Mouse (Mus musculus): ENCODE results near the gene Chic2.
A peak's percentile ranks its signal among the peaks of the same experiment; 100 is the strongest.

Gene Chic2

DNA sequence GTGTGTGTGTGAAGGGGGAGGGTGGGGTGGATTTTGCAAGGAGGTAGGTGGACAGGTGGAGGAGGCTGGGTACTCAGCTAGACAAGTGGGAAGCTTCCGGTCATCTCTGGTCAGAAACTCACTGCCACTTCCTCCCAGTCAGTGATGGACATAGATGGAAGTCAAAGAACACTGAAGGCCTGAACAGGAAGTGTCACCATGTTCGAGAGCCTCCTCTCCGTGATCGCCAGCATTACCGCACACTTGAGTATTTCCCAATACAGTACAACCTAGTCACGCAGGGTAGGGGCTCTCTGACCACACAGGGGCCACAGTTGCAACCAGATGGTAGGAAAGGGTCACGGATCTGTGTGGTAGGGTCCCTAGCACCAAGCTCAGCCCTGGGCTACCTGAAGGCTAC lies 69.1 kb downstream of the Chic2 start:
- DNase-seq (ENCODE audit: low read depth, low spot score) = no peak

DNA sequence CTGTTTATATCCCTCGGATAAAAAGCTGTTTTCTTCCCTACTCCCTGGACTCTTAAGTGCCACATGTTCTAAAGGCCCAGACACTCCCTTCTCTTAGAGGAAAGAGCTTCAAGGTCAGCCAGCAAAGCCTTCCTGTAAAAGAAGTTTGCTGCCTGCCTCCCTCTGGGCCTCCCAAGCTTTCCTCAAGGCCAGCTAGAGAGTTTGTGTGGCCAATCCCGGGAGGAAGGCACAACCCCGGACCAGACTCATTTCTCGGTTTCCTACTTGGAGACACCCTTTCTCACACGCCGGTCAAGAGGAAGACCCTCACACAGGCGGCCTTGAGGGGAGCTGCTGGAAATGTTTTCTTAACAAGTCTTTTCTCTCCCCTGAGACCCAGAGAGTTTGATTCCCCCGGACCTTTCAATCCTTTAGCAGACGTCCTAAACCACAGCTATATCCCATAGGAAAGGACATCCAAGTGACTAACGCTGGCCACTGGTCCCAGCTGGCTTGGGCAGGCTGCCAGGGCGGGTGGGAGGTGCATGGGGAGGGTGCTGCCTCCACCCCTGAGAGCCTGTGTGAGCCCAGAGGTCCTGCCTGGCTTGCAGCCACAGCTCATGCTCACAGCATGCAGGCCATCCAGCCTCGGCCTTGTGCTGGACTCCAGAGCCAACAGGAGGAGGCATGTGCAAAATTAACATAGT lies 69.7 kb downstream of the Chic2 start:
- peak; percentile 63 for DNase-seq (ENCODE audit: low read depth, low spot score)

DNA sequence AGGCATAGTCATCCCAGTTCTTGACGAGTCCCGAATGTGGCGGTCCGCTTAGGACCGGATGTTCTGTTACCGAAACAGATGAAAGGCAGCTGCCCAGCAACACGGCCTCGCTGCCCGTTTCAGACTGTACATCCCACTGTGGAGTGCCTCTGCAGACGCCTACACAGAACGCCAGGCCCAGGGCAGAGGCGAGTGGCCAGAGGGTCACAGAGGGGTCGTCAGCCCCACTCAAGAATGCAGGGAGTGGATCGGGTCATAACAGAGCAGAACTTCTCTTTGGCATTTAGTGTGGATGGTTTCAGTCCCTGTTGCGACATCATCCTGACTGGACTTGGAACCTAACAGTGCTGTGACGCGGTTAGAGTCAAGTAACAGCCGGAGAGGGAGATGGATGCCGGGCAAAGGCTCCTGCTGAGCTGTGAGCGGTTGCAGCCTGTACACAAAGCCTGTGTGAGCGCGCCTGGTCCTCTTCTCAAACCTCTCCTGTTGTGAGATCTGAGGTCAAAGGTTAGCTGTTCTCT lies 70.5 kb downstream of the Chic2 start:
- peak; percentile 72 for DNase-seq (ENCODE audit: low read depth, low spot score)

DNA sequence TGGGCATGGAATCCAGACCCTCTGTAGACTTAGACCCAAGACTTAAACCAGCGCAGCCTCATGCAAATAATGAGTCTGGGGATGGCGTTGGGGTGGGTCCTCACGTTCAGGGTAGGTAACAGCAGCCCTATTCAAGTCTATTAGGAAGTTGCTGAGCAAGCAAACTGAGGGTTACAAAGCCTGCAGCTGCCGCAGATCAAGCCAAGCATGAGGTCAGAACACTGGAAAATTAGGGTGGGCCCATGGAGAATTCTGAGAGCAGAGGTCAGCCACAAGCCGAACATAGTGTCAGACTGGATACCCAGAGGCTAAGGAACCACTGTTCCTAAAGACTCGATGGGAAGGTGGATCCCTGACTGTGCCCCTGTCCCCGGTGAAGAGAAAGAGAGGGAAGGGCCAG lies 73.2 kb downstream of the Chic2 start:
- no peak for DNase-seq (ENCODE audit: low read depth, low spot score)

DNA sequence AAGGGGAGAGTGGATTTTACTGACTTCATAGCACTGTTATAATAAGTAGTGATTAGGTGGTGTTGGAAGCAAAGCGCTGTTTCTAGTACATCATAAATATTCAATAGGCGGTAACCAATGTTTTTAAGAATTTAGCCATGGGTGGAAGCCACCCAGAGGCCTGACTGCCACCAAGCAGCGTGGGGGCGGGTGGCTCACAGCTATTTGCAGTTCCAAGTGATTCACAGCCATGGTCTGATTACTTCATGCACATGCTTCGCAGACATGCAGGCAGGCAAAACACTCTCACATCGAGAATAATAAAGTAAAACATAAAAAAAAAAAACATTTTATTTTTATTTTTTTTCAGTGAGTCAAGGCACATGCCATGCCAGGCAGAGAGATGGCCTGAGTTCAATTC lies 75.2 kb downstream of the Chic2 start:
- no peak for DNase-seq (ENCODE audit: low read depth, low spot score)

DNA sequence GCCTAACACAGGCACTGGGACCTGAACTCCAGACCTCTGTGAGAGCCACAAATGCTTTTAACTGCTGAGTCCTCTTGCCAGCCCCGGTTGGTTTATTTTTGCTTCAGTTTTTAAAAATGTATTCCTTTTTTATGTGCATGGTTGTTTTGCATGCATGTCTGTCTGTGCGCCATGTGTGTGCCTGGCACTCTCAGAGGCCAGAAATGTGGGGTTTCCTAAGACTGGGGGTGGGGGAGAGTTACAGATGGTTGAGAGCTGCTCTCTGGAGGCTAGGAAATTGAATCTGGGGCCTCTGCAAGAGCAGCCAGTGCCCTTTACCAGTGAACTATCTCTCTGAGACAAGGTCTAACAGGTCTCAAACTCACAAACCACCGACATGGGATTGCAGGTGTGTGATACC lies 76.7 kb downstream of the Chic2 start:
- DNase-seq (ENCODE audit: low read depth, low spot score) = no peak

DNA sequence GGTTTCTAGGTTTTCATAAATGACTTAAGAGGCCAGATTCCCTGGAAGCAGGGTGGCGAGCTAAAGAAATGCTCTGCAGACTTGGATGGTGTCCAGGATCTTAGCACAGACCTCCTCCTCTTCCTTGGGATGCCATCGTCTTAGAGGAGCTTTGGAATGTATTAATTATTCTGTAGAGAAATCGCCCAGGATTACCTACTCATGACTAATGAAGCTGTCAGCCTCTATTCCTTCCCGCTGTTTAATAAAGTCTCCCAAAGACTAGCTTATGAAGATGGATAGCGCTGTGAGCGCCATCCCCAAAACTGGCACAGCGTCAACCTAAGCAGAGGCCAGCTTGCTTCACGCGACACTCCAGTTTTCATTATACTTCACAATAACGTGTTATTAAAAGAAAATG lies 77.7 kb downstream of the Chic2 start:
- no peak for DNase-seq (ENCODE audit: low read depth, low spot score)

DNA sequence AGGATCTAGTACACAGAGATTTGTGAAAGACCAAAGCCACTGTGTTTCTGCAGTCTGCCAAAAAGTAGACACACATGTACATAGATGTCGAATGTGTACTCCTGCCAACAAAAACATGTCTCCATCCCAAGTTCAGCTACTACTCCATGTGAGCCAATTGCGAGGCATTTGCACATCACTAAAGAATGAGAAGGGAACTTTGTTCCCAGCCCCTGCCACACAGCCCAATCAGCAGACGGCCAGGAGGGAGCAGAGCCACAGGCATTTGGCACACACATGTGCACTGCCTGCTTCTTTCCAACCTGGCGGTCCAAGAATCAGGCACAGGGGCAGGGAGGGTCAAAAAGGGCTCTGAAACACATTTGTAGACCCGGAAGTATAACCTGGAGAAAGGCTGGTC lies 81.8 kb downstream of the Chic2 start:
- DNase-seq (ENCODE audit: low read depth, low spot score) = no peak

DNA sequence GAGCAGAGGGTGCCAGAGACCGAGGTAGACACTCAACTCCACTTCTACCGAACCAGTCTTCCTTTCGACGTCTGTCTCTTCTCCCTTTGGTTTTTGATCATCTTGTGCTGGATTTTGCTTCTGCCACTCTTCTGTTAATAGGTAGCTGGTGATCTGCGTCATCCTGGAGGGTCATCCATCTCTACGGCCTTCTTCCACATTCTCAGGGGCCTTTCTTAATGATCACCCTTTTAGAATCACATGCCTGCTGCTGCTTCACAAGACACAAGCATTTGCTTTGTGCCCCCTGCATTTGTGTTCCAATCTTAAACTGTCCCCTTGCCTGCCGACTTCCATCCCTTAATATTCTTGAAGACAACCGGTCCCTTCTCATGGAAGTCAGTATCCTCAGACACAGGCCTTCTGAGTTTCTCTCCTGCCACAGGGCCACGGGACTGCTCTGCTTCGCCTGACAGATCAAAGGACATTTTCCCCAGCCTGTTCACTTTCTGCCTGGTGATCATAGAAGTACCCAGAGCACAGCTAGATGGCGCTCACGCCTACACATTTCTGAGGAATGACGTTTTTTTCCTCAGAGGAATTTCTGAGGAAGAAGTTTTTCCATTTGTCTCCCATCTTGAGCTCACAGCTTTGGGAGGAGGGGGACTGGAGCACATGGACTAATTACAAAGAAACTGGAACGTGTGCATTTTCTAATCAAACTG lies 83.6 kb downstream of the Chic2 start:
- DNase-seq (ENCODE audit: low read depth, low spot score) = peak; percentile 79

DNA sequence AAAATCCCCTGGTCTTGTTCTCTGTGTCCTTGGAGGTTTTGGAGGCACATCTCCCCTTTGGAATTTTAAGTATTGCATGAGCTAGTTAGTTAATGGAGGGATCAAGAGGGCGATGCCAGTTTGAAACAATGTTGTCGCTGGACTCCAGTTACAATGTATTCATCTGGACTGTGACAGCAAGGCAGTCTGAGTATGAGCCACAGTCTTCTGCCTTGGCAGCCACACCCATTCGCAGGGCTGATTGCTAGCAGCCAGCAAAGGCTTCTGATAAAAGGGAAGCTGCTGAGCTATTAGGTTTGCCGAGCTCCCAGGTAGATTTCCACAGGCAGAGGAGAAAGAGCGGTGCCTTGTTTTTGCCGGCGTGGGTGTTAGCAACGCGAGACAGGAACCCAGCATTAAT lies 84.3 kb downstream of the Chic2 start:
- peak; percentile 48 for DNase-seq (ENCODE audit: low read depth, low spot score)

DNA sequence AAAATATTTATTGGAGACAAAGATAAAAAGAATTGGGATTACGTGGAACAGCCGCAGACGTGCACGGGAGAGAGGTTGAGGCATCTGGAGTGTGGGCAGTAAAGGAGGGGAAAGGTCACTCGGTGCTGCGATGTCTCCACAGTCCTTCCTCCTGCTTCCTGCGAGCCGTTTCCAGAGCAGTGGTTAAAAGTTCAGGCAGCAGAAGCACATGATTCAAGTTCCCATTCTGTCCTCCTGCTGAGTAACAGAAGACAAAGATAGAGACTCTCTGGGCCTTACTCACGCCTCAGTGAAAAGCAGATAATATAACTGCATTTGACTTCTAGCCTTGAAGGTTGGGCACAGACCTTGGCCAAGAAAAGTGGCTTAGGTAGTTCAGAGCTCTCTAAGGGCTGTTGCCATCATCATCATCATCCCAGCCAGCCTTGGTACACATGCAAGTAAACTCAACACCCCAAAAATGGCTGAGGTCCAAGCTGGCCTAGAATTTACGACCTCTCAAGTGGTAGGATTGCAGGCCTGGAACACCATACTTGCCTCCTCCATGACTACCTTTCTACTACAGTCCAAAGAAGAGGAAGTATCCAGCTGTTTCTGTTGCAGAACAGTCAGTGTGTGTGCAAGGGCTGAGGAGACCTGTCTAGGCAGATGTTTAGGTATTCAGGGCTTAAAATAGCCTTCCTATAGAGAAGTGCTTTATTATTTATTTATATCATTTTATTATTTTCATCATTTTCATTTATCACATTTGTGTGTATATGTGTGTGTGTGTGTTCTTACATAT lies 87.1 kb downstream of the Chic2 start:
- DNase-seq (ENCODE audit: low read depth, low spot score) = no peak

DNA sequence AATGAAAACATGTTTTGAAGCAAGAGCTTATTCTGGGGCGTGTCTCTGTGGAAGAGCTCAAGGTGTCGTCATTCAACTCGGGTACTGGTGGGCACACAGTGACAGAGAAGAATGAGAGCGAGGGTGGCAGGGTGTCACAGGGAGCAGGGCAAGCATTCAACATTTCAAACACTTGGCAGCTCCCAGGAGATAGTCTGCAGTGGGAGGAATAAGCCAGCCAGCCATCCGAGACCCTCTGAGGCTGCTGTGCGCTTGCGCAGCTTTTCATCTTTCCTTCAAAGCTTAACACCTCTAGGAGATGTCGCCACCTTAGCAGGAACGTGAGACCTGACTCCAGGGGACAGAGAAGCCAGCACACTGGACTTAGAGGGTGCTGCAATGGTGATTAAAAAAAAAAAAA lies 88.2 kb downstream of the Chic2 start:
- DNase-seq (ENCODE audit: low read depth, low spot score) = no peak

DNA sequence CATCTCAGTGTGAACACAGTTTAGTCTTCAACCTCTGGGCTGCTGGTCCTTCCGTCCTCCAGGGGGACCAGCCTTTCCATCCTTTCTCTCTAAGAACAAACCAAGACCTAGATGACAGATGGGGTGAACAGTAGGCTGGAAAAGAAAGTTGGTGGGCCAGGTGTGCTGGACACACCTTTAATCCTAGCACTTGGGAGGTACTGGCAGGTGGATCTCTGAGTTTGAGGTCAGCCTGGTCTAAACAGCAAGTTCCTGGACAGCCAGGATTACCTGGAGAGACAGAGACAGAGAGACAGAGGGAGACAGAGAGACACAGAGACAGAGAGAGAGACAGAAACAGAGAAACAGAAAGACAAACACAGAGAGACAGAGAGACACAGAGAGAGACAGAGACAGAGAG lies 89.0 kb downstream of the Chic2 start:
- DNase-seq (ENCODE audit: low read depth, low spot score) = no peak

DNA sequence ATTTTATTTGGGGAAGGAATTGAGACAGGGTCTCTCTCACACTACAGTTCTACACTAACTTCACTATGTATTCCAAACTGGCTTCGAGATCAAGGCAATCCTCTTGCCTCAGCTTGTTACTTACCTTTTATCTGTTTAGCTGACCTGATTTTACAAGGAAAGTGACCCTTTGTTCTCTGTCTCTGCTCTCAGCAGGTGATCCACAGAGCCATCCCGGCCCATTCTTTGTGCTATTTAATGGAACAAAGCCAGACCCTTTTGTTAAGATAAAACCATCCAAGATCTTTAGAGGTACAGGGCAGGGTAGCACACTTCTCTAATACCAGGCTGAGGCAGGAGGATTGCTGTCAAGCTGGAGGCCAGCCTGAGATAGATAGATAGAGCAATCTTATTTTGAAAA lies 91.6 kb downstream of the Chic2 start:
- DNase-seq (ENCODE audit: low read depth, low spot score) = peak; percentile 96

DNA sequence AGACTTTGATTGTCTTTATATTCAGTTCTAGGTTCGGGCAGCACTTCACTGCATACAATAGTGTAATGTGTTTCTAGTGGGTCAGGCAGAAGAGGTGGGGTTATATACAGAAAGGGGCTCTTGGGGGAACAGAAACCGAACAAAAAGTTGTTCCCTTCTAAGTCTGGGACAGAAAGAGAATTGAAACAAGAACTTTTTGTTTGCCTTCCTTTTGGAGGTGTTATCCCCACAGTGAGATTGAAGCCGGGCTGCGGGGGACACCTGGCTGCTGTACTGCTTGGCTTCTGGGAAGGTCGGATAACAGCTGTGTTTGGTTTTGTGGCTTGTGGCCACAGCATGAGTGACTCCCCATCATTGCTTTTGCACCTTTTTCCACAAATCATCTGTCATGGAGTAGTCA lies 93.2 kb downstream of the Chic2 start:
- DNase-seq (ENCODE audit: low read depth, low spot score) = no peak

DNA sequence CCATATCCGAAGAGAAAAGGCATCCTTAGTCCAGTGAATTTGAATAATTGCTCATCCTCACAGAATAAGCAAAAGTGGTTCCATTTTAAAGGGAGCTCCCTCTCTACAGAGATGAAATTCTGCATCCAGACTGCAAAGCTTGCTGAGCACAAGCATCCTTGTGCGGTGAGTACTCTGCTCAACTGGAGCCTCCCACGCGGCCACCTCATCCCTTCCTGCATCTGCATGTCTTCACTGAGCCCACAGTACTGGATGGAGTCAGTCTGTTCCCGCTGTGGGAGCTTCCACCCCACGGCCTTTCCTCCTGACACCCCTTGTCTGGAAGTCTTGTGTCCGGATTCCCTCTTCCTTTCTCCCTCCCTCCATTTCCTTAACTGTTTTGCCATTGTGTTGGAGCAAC lies 95.3 kb downstream of the Chic2 start:
- DNase-seq (ENCODE audit: low read depth, low spot score) = no peak

DNA sequence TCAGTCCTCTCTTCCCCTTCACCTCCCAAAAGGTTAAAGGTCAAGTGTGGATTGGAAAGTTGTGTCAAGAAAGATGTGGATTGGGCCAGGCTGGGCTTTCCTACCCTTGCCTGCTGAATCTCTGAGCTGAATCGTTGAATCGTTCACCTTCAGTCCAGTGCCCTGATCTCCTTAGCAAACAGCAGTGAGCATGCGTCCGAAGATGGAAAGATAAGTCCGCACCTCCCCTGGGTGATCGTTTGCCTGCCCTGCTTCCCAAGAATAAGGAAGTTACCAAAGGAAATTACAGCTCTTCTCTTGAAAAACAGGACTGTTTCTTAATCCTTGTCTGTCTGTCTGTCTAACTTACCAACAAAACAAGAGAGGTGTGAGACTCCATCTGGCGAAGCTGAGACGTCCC lies 96.1 kb downstream of the Chic2 start:
- peak; percentile 21 for DNase-seq (ENCODE audit: low read depth, low spot score)
